ENCODE assay signal across 8 mouse cellular contexts in the genomic region with DNA sequence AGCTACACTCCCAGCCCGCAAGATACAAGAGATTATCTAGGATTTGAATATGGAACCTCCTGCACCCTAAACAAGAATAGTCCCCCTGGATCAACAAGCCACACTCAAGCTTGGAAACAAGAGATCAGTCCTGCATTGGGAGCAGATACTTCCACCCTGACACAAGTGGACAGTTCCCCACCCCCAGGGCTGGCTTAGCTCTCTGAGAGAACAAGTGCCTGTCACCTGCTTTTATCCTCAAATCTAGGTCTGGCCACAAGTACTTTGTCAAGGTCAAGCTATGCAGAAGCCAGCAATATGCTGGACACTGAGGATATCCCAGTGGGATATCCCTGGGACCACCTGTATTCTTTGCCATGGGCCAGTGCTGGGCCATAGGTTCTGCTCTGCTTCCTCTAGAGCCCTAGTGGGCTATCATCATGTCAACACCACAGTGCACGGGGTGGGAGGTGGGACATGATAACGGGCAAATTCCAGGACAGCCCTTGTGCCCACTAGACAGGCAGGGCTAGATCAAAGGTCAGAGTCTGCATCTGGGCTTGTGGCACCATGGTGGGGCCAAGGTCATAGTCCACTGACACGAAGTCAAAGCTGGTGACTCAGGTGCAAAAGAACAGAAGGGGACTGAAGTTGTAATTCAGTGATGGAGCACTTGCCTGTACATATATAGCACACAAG. TPM values are rescaled to one million over a fixed set of nuclear protein-coding genes. Genes with fewer than 3 reads are reported as not detected.
DNase-seq lines count a peak whose midpoint lies in the region; ATAC-seq and TF ChIP-seq lines count a peak whose summit lies in the region.

No protein-coding gene starts in this region.

- TF ChIP-seq CTCF in E14TG2a.4 (conservative IDR thresholded peaks at IDR 0.05; ENCODE audit: low read length) = no peak

- 52% methylated on average over 4 of the region's 4 CpGs for WGBS in hindbrain, embryonic 11.5 days
- WGBS in limb, embryonic 14.5 days = 55% methylated on average over 4 of the region's 4 CpGs
- WGBS in stomach, embryonic 14.5 days = 51% methylated on average over 4 of the region's 4 CpGs

- no peaks in the 10 kb centered on the region for H3K9me3 ChIP-seq in E14TG2a.4 (ENCODE audit: low read length)
- no peaks in the 10 kb centered on the region for H3K9me3 ChIP-seq in hindbrain, embryonic 11.5 days (ENCODE audit: control insufficient read depth, low read length)
- no peaks in the 10 kb centered on the region for H3K9me3 ChIP-seq in limb, embryonic 14.5 days (ENCODE audit: control insufficient read depth, low read length)
- no peaks in the 10 kb centered on the region for H3K9me3 ChIP-seq in stomach, embryonic 14.5 days (ENCODE audit: control insufficient read depth, low read depth, low read length)

- DNase-seq in cerebellum, adult 11-12 months = peak; percentile 53
- no peak for DNase-seq in hindbrain, embryonic 11.5 days (ENCODE audit: low spot score)
- no peak for DNase-seq in limb, embryonic 14.5 days (ENCODE audit: low spot score)
- no peak for DNase-seq in thymus, postnatal 4 days
- DNase-seq in gastrocnemius, adult 18-20 months (ENCODE audit: low spot score) = no peak

- peak overlapping the region; percentile 84 for H3K4me2 ChIP-seq in hindbrain, embryonic 11.5 days (replicated peaks; ENCODE audit: low read depth, low read length)
- H3K4me2 ChIP-seq in limb, embryonic 14.5 days (replicated peaks; ENCODE audit: low read depth, low read length, severe bottlenecking) = peak overlapping the region; percentile 82
- peak overlapping the region; percentile 74 for H3K4me2 ChIP-seq in stomach, embryonic 14.5 days (replicated peaks; ENCODE audit: low read depth, low read length)

- ATAC-seq in cerebellum, adult (ENCODE audit: insufficient number of reproducible peaks, low FRiP score, low TSS enrichment) = no peak
- ATAC-seq in hindbrain, embryonic 11.5 days (ENCODE audit: low FRiP score) = no peak
- no peak for ATAC-seq in limb, embryonic 14.5 days (ENCODE audit: low FRiP score, low read depth)
- no peak for ATAC-seq in stomach, embryonic 14.5 days (ENCODE audit: insufficient number of reproducible peaks, insufficient read depth, low FRiP score, low read depth)

- no peak for TF ChIP-seq POLR2A in limb, embryonic 14.5 days (IDR thresholded peaks at IDR 0.05; ENCODE audit: borderline replicate concordance, extremely low read depth, insufficient read depth, insufficient read length)

- peak overlapping the region; percentile 80 for H3K9ac ChIP-seq in hindbrain, embryonic 11.5 days (ENCODE audit: low read depth, low read length)
- H3K9ac ChIP-seq in limb, embryonic 14.5 days (ENCODE audit: low read depth, low read length, severe bottlenecking) = peak overlapping the region; percentile 72
- 0 out of 2 replicates have a peak overlapping the region, but pooled peaks have one; percentile 36 for H3K9ac ChIP-seq in stomach, embryonic 14.5 days (replicated peaks; ENCODE audit: low read depth, low read length)

- H3K4me1 ChIP-seq in E14TG2a.4 (replicated peaks; ENCODE audit: low read depth, low read length) = peaks cover 85% of the 10 kb centered on the region
- H3K4me1 ChIP-seq in hindbrain, embryonic 11.5 days (replicated peaks; ENCODE audit: control insufficient read depth, insufficient read depth, low read length) = peaks cover 4% of the 10 kb centered on the region; the same call in 1 of the 2 replicates
- H3K4me1 ChIP-seq in limb, embryonic 14.5 days (ENCODE audit: control insufficient read depth, insufficient read depth, low read length) = peaks cover 11% of the 10 kb centered on the region
- peaks cover 10% of the 10 kb centered on the region for H3K4me1 ChIP-seq in stomach, embryonic 14.5 days (ENCODE audit: control insufficient read depth, insufficient read depth, low read length)

- H3K36me3 ChIP-seq in E14TG2a.4 (ENCODE audit: insufficient read depth, low read length) = peaks cover 82% of the 10 kb centered on the region
- peaks cover 11% of the 10 kb centered on the region; the same call in 1 of the 2 replicates for H3K36me3 ChIP-seq in hindbrain, embryonic 11.5 days (ENCODE audit: control insufficient read depth, insufficient read depth, low read length)
- H3K36me3 ChIP-seq in limb, embryonic 14.5 days (ENCODE audit: control insufficient read depth, insufficient read depth, low read length) = peaks cover 71% of the 10 kb centered on the region
- peaks cover 51% of the 10 kb centered on the region for H3K36me3 ChIP-seq in stomach, embryonic 14.5 days (ENCODE audit: control insufficient read depth, insufficient read depth, low read length)

- peak overlapping the region; percentile 95 for H3K4me3 ChIP-seq in E14TG2a.4 (replicated peaks; ENCODE audit: low read length)
- H3K4me3 ChIP-seq in hindbrain, embryonic 11.5 days (ENCODE audit: low read depth, low read length) = peak overlapping the region; percentile 75
- H3K4me3 ChIP-seq in limb, embryonic 14.5 days (replicated peaks; ENCODE audit: low read length) = peak overlapping the region; percentile 87
- peak overlapping the region; percentile 53 for H3K4me3 ChIP-seq in stomach, embryonic 14.5 days (ENCODE audit: low read depth, low read length)

- H3K27me3 ChIP-seq in E14TG2a.4 (ENCODE audit: insufficient read depth, low read length) = no peaks in the 10 kb centered on the region
- no peaks in the 10 kb centered on the region for H3K27me3 ChIP-seq in hindbrain, embryonic 11.5 days (ENCODE audit: control insufficient read depth, insufficient read depth, low read length)
- H3K27me3 ChIP-seq in limb, embryonic 14.5 days (ENCODE audit: control insufficient read depth, insufficient read depth, low read length) = no peaks in the 10 kb centered on the region
- no peaks in the 10 kb centered on the region for H3K27me3 ChIP-seq in stomach, embryonic 14.5 days (ENCODE audit: control insufficient read depth, insufficient read depth, low read length)

- no peak overlapping the region for H3K27ac ChIP-seq in hindbrain, embryonic 11.5 days (ENCODE audit: low read depth, low read length)
- H3K27ac ChIP-seq in limb, embryonic 14.5 days (replicated peaks; ENCODE audit: low read depth, low read length) = no peak overlapping the region
- H3K27ac ChIP-seq in stomach, embryonic 14.5 days (ENCODE audit: low read length) = no peak overlapping the region

RNA-seq across cellular contexts. Expression of a gene that starts 1.0 kb away (rescaled TPM):
- polyA plus RNA-seq in hindbrain, embryonic 11.5 days (2014; fragmentation: Nextera tagmentation; extraction: Ambion mirVana) = 104 and 105 TPM in 2 replicates
- 247 and 305 TPM in 2 replicates for polyA plus RNA-seq in limb, embryonic 14.5 days (2012; rRNA removed)
- polyA plus RNA-seq in limb, embryonic 14.5 days (2014; fragmentation: Nextera tagmentation; extraction: Ambion mirVana) = 101 and 119 TPM in 2 replicates
- 119 and 135 TPM in 2 replicates for polyA plus RNA-seq in stomach, embryonic 14.5 days (2014; fragmentation: Nextera tagmentation; extraction: Ambion mirVana)
- total RNA-seq in gastrocnemius, adult 18-20 months (2021) = 10 to 100 TPM; 26.1 to 27.7 TPM

RNA-seq across cellular contexts. Expression of a gene that starts 8.3 kb away (rescaled TPM):
- polyA plus RNA-seq in hindbrain, embryonic 11.5 days (2014; fragmentation: Nextera tagmentation; extraction: Ambion mirVana) = 33.2 and 36.6 TPM in 2 replicates
- polyA plus RNA-seq in limb, embryonic 14.5 days (2012; rRNA removed) = 43.7 and 47.0 TPM in 2 replicates
- polyA plus RNA-seq in limb, embryonic 14.5 days (2014; fragmentation: Nextera tagmentation; extraction: Ambion mirVana) = 27.5 and 28.9 TPM in 2 replicates
- 31.1 and 36.1 TPM in 2 replicates for polyA plus RNA-seq in stomach, embryonic 14.5 days (2014; fragmentation: Nextera tagmentation; extraction: Ambion mirVana)
- 1 to 10 TPM; 3.6 to 4.2 TPM for total RNA-seq in gastrocnemius, adult 18-20 months (2021)

RNA-seq across cellular contexts. Expression of a gene that starts 8.5 kb away (rescaled TPM):
- 0.42 TPM in 1 of 2 replicates, not detected in the other for polyA plus RNA-seq in hindbrain, embryonic 11.5 days (2014; fragmentation: Nextera tagmentation; extraction: Ambion mirVana)
- 2.1 and 3.3 TPM in 2 replicates for polyA plus RNA-seq in limb, embryonic 14.5 days (2012; rRNA removed)
- polyA plus RNA-seq in limb, embryonic 14.5 days (2014; fragmentation: Nextera tagmentation; extraction: Ambion mirVana) = 2.1 and 2.7 TPM in 2 replicates
- polyA plus RNA-seq in stomach, embryonic 14.5 days (2014; fragmentation: Nextera tagmentation; extraction: Ambion mirVana) = 13.0 and 13.7 TPM in 2 replicates
- total RNA-seq in gastrocnemius, adult 18-20 months (2021) = not detected

RNA-seq across cellular contexts. Expression of a gene that starts 16.6 kb away (rescaled TPM):
- polyA plus RNA-seq in hindbrain, embryonic 11.5 days (2014; fragmentation: Nextera tagmentation; extraction: Ambion mirVana) = 21.8 and 23.5 TPM in 2 replicates
- 56.9 and 67.7 TPM in 2 replicates for polyA plus RNA-seq in limb, embryonic 14.5 days (2012; rRNA removed)
- 26.1 and 30.5 TPM in 2 replicates for polyA plus RNA-seq in limb, embryonic 14.5 days (2014; fragmentation: Nextera tagmentation; extraction: Ambion mirVana)
- 21.2 and 25.0 TPM in 2 replicates for polyA plus RNA-seq in stomach, embryonic 14.5 days (2014; fragmentation: Nextera tagmentation; extraction: Ambion mirVana)
- total RNA-seq in gastrocnemius, adult 18-20 months (2021) = 10 to 100 TPM; 50.2 to 58.8 TPM

RNA-seq across cellular contexts. Expression of a gene that starts 18.5 kb away (rescaled TPM):
- polyA plus RNA-seq in hindbrain, embryonic 11.5 days (2014; fragmentation: Nextera tagmentation; extraction: Ambion mirVana) = 195 TPM in 2 replicates
- polyA plus RNA-seq in limb, embryonic 14.5 days (2012; rRNA removed) = 190 and 205 TPM in 2 replicates
- polyA plus RNA-seq in limb, embryonic 14.5 days (2014; fragmentation: Nextera tagmentation; extraction: Ambion mirVana) = 248 and 254 TPM in 2 replicates
- 234 and 267 TPM in 2 replicates for polyA plus RNA-seq in stomach, embryonic 14.5 days (2014; fragmentation: Nextera tagmentation; extraction: Ambion mirVana)
- total RNA-seq in gastrocnemius, adult 18-20 months (2021) = 10 to 100 TPM; 45.9 to 52.1 TPM
